Mouse (Mus musculus) regulatory T cell (primary cell): Measurements from ENCODE around the gene Ndst4.

Experiments
- in situ Hi-C: fragments of 300-600 bp; cut with MboI, MseI; formaldehyde crosslinking; loops from one replicate; pipeline ENCODE4 v1.15.1; 2025; ENCODE audit warnings: high pct_unique_total_duplicates

The Ndst4 gene

DNA sequence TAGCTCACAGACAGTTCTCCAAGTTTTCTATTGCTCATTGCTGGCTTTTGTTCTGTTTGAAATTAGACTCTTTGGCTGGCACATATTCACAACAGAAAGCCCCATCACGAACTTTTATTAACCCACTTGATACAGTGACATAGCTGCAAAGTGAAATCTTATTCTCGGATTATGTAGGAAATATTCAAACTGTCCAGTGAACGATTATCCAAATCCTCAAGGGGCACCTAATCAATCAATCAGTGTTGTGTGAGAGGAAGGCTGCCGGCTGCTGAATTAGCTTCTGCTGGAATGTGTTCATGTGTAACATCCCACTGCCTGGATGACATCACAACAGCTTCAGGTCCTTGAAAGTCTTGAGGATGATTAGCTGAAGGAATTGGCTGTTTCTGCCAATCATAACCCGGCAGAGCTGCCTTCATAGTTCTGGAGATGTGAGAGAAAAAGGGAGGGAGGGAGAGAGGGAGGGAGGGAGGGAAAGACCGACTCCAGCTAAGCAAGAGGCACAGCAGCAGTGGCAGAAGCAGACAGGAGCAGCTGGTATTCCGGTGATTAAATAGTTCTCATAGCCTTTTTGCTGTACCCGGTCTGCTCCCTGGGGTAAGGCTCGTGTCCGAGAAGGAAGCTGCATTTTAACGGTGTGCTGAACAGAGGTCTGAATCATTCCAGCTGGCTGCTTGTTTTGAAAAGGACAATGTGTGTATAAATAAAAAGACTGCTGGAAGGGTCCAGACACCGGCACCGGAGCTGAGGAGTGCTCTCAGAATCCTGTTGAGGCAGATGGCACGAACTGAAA, at the start of gene Ndst4:
TSS of gene Ndst4 (plus strand) at position 476 of the 796 bp plus-strand sequence.
- in situ Hi-C loops, result no loop called here

DNA sequence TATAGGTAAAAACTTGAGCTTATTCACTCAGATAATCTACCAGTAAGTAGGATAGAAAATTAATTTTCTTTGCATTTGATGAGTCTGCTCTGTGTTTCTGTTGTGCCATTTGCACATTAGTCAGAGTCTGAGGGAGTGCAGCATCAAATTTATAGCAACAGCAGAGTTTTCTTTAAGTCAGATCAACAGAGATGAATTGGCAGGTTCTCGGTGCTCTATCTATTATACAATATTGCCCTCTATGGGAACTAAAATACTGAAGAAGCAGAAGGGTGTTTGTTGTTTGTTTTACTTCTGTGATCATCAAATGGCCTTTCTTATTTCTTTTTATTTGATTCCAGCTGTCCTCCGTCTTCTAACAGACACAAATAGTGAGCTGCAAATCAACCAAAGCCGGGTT, 6.4 kb upstream of the Ndst4 start:
- in situ Hi-C loops, result no loop called here

DNA sequence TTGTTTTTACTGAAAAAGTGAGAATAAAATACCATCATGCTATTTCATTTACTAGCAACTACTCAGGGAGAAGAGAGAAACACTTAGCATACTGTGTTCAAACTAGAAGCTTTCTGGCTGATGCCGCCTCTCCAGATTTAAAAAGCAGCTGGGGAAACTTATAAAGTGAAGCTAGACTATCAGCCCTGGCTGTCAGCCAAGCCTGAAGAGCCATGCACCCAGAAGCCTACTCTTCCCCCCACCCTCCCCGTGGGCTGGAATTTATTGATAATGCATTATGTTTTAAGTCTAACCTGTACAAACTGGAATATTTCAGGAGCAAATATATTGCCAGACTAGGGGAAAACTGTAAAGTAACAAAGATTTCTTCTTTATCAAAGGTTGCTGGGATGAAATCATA, 2.6 kb downstream of the Ndst4 start:
- in situ Hi-C loops, result no loop called here

DNA sequence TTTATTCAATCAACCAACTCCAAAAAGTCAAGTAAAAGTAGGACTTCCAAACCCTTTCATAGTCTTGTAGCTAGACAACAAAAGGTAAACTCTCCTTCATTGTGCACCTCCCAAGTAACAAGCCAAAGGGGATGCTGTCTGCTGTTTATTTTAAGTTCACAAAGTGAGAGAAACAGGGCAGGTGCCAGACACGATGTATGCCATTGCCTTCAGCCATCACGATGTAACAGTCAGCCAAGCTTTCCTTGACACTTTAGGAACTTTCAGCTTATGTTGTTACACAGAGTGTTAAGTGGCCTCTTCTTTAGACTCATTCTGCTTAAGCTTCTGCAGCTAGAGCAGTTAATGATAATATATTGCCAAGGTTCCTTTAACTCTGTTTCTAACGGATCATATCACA, 3.1 kb downstream of the Ndst4 start:
- in situ Hi-C loops, result no loop called here

DNA sequence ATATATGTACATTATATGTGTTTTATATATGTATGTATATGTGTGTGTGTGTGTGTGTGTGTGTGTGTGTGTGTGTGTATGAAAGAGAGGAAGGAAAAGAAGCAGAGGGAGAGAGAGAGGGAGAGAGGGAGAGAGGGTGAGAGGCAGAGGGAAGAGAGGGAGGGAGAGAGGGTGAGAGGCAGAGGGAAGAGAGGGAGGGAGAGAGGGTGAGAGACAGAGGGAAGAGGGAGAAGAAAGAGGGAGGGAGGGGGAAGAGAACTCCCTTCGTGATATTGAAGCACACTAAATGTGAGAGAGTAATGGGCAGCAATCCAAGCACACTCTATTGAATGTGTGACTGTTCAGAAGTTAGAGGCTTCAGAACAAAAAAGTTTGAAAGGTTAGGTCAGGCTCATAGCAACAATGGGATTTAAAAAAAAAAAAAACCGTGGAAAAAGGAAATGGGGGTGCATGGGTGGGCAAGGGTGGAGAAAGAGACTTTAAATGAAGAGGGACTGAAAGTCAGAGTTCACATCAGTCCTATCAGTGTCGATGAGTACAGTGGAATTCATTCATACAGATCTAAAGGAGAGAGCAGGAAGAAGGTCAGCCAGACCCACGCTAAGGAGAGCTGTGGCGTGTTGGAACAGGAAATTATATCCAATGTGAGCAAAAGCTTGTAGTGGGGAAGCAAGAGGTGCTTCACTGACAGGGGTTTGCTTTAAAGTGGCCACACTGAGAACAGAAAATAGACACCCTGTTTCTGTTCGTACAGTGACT, 63.2 kb downstream of the Ndst4 start:
- in situ Hi-C loops, result no loop called here

DNA sequence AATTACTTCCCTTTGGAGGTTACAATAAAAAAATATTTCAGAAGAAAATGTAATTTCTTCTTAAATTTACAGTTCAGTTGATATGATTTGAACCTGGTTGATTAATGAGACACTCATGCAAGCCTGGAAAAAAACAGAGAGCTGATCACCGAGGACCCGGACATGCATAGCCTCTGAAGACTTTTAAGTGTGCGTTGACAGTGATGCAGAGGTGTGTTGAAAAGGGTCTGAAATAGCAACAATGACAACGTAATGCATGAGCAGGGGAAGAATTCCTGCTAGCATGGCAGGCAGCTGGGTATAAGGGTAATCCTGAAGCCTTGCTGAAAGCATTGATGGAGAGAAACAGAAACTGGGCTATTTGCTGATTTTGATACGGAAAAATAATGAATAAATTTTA, 106.2 kb downstream of the Ndst4 start:
- in situ Hi-C loops, result no loop called here

DNA sequence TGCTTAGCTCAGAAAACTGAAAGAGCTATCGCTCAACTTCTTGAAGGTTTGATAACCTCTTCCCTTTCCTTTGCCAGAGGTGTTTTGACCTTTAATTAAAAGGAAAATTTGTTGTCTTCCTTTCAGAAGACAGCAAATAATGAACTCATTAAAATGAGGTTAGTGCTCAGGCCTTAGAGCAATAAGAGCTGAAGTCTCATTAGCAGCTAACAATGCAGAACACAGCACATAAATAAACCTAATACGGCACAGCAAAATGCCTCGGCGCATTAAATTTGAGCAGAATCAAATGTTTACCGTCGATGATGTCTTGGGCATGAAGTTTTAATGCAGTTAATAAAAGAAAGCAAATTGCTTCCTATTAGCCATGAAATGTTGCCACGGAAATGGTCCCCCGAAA, 129.5 kb downstream of the Ndst4 start:
- in situ Hi-C loops, result no loop called here

DNA sequence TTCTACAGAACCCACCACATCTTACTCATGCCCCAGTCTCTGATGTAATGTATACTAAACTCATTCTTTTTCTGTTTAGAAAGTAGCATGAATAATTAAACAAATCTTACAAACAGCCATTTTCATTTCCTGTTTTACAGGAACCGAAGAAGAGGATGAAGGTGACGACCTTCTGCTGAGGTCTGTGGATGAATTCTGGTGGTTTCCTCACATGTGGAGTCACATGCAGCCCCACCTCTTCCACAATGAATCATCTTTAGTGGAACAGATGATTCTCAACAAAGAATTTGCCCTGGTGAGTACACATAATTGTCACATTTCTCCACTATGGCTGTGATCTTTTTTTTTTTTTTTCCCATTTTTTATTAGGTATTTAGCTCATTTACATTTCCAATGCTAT, 166.7 kb downstream of the Ndst4 start:
- in situ Hi-C loops, result no loop called here

DNA sequence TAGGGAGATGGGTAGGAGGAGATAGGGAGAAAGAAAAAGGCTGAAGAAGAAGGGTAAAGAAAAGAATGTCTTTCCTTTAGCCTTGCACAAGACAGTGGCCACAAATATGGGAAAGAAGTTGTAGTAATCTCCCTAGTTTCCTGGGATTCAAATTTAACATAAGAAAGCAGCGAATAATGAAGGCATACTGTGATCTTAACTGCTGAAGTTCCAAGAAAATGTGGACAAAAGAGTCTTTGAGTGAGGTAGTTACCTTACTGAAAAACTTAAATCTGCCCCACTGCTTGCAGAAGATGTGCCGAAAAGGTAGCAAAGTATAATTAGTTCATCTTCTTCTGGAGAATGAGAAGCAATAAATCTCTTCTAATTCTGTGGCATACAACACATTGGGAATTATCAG, 228.4 kb downstream of the Ndst4 start:
- in situ Hi-C loops, result no loop called here

DNA sequence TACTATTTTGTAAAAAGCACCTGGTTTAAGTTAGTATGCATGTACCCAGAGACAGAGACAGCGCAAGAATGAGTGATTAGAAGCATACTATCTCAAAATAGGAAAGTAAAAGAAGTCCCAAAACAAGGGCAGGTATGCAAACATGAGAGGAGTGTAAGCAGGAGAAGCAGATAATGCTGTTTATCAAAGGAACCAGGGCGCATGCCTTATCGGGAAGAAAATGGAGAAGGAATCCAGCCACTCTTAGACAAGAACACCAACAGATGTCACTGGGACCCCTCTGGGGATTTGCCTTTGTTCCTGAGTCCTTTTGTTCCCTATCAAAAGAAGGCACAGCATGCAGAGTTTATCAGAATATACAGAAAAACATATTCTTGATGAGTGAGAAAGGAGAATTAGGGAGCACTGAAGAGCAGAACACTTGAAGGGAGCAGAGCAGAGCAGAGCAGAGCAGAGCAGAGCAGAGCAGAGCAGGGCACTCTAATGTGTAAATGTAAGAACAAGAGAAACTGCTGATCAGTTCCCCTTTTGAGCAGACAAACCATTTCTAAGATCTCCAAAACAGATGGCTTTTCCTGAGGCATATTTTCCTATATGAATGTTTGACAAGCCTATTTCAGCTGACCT, 251.2 kb downstream of the Ndst4 start:
- in situ Hi-C loops, result no loop called here

DNA sequence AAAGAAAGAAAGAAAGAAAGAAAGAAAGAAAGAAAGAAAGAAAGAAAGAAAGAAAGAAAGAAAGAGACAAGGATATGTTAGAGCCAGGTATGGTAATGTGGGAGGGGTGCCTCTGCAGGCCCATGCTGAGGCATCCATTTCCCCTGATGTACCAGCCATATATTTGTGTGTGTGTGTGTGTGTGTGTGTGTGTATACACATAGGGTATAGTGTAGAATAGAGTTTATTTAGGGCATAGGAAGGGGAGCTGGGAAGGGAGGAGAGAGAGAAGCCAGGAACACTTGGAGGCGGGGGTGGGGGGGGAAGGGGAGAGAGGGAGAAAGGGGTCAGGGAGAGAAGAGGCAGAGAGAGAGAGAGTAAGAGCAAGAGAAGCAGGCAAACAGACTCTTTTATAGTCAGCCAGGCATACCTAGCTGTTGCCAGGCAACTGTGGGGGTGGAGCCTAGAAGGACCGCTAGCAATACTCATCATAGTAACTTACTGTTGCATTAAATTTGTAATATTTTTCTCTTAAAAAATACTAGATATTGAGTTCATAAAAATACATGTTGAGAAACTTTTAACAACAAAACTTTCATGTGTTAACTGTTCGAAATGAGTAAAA, 256.3 kb downstream of the Ndst4 start:
- in situ Hi-C loops, result no loop called here

DNA sequence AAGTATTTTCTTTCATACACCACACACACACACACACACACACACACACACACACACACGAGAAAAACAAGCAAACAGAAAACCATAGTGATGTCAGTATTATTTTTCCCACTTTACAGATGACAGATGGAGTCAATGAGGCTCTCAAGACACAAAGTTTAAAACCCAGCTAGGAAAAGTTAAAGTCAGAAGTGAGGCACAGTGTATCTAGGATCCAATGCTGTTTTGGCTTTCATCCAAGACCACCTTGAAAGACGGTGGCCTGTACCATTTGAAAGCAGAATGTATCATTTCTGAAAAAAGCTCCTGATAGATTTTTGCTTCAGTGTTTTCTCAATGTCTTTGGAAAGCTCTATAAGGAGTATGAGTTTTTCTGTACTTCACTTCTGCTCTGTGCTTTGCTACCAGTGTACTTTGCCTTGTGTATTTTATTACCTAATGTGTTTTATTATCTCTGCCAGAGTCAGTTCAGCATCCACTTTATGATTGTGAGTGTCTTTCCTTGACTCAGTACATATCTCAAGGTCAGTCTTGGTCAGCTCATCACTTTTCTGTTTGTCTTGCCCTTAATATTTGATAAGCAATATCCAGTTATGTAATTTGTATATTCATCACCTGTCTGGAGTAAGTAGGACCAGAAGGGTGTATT, 257.1 kb downstream of the Ndst4 start:
- in situ Hi-C loops, result no loop called here

DNA sequence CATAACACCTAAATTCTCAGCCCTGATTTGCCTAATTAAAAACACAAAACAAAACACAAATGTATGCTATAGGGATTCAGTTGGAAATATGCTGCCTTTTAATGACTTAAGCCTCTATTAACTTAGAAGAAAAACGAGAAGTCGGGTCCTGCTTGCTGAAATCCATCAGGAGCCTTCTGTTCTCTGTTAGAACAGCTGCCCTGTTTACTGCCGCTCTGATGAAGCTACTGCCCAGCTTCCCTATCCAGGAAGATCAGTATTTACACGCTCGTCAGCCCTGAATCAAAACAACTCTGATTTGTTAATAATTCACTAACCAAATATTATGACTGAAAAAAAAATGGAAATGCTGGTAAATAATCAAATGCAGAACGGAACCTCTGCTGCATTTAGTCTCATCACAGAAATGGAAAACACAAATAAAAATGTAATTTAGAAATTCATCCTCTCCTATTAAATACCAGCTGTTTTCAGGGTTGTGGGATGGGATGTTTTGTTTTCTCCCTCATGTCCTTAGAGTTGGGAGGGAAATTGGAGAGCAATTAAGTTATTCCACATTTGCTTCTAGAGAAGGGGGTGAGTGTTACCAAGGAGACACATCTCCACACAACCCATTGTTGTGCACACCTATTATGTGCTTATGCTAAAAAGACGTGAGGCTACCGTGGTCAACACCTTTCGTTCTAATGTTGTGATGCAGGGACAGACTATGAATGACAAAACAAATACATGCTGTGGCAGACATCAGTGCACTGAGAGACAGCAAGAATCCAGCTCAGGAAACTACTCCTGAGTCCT, 270.3 kb downstream of the Ndst4 start:
- in situ Hi-C loops, result no loop called here

DNA sequence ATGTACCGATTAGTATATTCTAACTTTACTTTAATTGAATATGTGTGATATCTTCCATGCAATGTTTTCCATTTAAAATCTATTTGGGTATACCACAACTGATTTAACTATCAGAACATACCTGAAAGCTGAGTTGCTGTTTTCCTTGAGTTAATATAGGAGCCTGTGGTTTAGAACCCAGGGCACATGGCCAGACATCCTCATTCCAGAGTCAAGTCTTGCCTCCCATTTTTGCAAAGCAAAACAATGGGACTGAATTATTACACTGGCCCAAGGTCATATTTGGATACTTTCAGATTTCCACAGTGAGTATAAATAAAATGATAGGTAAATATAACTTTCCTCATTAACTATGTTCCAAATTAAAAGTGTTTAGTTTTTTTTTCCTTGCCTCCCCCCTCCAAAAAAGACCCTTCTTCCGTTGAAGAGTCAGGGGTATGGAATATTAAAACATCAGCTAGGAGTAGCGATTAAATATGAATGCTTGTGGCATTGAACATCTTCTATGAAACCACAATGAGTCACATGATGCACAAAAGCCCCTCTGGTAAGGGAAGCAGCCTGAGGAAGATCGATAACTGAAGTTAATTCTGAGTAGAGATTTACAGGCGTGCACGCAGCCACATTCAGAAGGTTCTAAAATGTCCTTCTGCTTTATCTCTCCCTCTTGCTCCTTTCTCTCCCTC, 271.5 kb downstream of the Ndst4 start:
- in situ Hi-C loops, result no loop called here

DNA sequence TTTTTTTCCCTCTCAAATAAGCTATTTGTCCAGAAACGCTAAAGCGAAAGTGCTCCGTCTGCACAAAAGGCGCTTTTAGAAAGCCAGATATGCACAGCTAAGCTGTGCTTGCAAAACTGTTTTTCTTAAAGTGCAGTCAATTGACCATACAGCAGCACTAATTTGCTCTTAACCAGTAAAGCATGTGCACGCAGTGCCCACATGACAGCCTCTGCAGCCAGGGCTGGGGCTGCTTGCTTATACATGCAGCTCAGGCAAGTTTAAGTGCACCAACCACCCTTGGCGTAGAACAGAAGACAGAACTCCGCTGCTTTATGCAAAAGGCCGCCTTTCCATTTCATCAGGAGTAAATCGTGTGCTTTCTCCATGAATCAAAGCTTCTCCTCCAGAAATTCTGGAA, 275.0 kb downstream of the Ndst4 start:
- in situ Hi-C loops, result no loop called here

DNA sequence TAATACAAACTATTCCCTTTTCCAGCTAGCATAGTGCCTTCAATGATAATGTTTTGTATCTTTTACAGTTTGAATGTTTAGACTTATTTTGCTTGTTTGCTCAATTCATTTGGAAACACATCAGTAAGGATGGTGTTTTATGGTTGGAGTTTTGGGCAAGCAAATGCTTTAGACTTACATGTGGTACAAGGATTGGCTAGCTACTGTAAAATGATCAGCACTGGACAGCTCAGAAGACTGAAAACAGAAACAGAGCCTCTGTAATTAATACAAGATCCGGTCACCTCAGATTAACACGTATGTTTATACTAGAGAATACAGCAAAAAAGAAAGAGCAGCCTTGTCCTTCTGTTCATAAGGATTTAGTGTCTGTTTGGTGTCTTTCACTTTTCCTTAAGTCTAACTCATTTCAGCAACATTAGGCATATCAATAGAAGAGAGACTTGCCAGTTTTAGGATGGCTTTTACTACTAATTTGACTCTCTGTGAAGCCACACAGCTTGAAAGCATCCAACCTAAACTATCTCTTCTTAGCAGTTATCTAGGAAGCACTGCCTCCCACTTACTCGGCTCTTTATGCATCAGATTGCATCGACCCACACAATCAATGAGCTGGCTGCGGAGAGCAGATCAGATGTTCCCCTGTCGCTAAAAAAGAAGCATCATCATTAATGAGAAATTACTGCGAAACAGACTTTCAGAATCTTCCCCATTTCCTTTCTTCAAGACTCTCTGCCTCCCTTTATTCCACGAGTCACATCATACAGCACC, 279.8 kb downstream of the Ndst4 start:
- in situ Hi-C loops, result no loop called here

DNA sequence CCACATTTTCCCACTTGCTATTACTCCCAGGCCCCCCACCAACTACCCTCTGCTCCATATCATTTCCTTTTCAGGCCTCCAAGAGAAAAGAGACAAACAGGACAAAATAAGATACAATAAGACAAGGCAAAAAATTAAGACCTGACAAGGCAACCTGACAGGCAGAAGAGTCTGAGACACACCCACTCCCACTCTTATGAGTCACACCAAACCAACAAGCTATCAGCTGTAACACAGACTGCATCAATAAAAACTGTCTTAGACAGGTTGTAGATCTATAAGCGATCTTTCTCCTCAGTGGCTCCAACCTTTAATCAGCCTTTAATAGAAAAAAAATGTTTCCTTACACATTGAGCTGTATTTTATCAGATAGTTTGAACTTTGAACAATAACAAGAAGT, 280.7 kb downstream of the Ndst4 start:
- in situ Hi-C loops, result no loop called here

DNA sequence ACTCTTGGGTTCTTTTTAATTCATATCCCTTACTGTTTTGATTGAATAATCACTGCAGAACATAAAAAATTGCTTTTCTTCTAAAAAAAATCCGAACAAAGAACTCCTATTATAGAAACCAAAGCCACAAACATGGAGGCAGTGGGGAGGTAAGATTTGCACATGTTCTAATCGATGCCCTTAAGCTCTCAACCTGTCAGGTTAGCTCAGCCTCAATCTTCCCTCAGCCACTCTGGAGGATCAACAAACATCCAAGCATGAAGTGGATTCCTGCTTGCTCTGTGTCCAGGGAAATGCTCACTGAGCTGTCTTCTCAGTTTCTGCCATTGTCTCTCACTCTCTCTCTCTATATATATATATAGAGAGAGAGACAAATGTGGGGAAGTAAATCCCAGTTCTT, 283.7 kb downstream of the Ndst4 start:
- in situ Hi-C loops, result no loop called here

DNA sequence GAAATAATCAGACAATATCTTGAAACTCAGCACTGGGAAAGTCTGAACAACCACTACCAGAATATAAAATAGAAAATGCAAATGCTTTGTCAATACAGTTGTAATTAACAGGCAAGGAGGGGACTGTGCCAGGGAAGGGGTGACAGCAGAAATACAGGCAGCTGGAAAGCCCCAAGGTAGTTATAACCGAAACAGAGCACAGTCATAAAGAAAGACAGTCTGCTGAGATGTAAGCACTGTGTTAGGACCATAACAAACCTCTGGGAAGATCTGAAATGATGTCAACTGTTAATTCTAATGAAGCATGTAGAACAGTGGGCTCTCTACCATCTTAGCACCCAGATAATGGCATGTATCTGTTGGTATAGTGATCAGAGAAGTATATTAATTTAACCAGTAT, 287.1 kb downstream of the Ndst4 start:
- in situ Hi-C loops, result no loop called here

DNA sequence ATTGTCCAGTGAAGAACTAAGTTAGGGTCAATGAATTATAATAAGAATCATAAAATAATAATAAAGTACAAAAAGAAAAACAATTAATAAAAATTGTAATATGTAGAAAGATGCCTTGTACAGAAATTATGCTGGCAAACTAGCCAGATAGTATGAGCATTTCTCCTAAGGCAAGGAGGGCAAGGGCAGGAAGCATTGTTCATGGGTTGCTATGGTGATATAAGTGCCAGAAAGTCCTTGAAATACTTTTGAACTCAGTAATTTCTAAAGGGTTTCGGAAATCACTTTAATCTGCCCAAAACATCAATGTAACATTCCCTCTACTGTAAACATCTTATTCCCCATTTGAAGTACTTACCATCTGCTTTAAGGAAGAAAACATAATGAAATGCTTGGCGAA, 319.1 kb downstream of the Ndst4 start:
- in situ Hi-C loops, result no loop called here
